7 mouse cellular contexts compared by ENCODE assay signal in genomic region chr6:47672741-47673140, GRCm38 (mm10).
DNase-seq lines count a peak whose midpoint lies in the region; ATAC-seq and TF ChIP-seq lines count a peak whose summit lies in the region.
"Not testable (repeated sequence)": the region's sequence is repeated elsewhere in the genome, so short reads cannot be mapped to it uniquely, and the experiment has no call there.

No protein-coding gene starts in this region.

- H3K4me1 ChIP-seq in cerebellum, adult 2 months (ENCODE audit: control insufficient read depth, insufficient read depth, low read length); forebrain, postnatal 0 days (ENCODE audit: insufficient read depth); limb, embryonic 14.5 days (ENCODE audit: control insufficient read depth, insufficient read depth, low read length); midbrain, embryonic 16.5 days (ENCODE audit: control insufficient read depth, insufficient read depth, low read length); stomach, embryonic 14.5 days (ENCODE audit: control insufficient read depth, insufficient read depth, low read length): not testable (repeated sequence)

- not testable (repeated sequence) for H3K36me3 ChIP-seq in forebrain, postnatal 0 days (ENCODE audit: insufficient read depth); limb, embryonic 14.5 days (ENCODE audit: control insufficient read depth, insufficient read depth, low read length); midbrain, embryonic 16.5 days (ENCODE audit: control insufficient read depth, insufficient read depth, low read length); stomach, embryonic 14.5 days (ENCODE audit: control insufficient read depth, insufficient read depth, low read length)

- not testable (repeated sequence) for TF ChIP-seq POLR2A in cerebellum, adult 2 months (IDR thresholded peaks at IDR 0.05; ENCODE audit: borderline replicate concordance, insufficient read depth, low read length); limb, embryonic 14.5 days (IDR thresholded peaks at IDR 0.05; ENCODE audit: borderline replicate concordance, extremely low read depth, insufficient read depth, insufficient read length)

- peak; percentile 74 to 75 for DNase-seq in cerebellum, adult 2 months
- not testable (repeated sequence) for DNase-seq in forebrain, postnatal 0 days; limb, embryonic 14.5 days (ENCODE audit: low spot score)
- DNase-seq in heart, postnatal 36 days, result peak; percentile 40 to 45
- peak; percentile 14 for DNase-seq in kidney, postnatal 14 days

- WGBS in cerebellum, adult 2 months, result 0% methylated on average over 9 of the region's 33 CpGs
- 7% methylated on average over 7 of the region's 33 CpGs for WGBS in forebrain, postnatal 0 days
- 0% methylated on average over 3 of the region's 33 CpGs for WGBS in limb, embryonic 14.5 days
- 8% methylated on average over 7 of the region's 33 CpGs for WGBS in midbrain, embryonic 16.5 days
- 6% methylated on average over 8 of the region's 33 CpGs for WGBS in stomach, embryonic 14.5 days

- peak overlapping the region; percentile 36 for H3K4me2 ChIP-seq in forebrain, postnatal 0 days (ENCODE audit: low read depth)
- H3K4me2 ChIP-seq in limb, embryonic 14.5 days (replicated peaks; ENCODE audit: low read depth, low read length, severe bottlenecking), result peak overlapping the region; percentile 36
- peak overlapping the region; percentile 39; the same call in 1 of the 2 replicates for H3K4me2 ChIP-seq in midbrain, embryonic 16.5 days (ENCODE audit: low read length)
- not testable (repeated sequence) for H3K4me2 ChIP-seq in stomach, embryonic 14.5 days (replicated peaks; ENCODE audit: low read depth, low read length)

- intact Hi-C loops in heart, postnatal 36 days (cut with DNase I), result not testable (repeated sequence)

- not testable (repeated sequence) for H3K9ac ChIP-seq in forebrain, postnatal 0 days; limb, embryonic 14.5 days (ENCODE audit: low read depth, low read length, severe bottlenecking); midbrain, embryonic 16.5 days (ENCODE audit: low read depth, low read length); stomach, embryonic 14.5 days (replicated peaks; ENCODE audit: low read depth, low read length)

- not testable (repeated sequence) for TF ChIP-seq CTCF in cerebellum, adult 2 months (IDR thresholded peaks at IDR 0.05; ENCODE audit: borderline replicate concordance, insufficient read depth, low read depth, low read length); forebrain, postnatal 0 days (IDR thresholded peaks at IDR 0.05; ENCODE audit: low read depth)

- not testable (repeated sequence) for H3K9me3 ChIP-seq in forebrain, postnatal 0 days (ENCODE audit: low read length); limb, embryonic 14.5 days (ENCODE audit: control insufficient read depth, low read length); midbrain, embryonic 16.5 days (replicated peaks; ENCODE audit: control insufficient read depth, low read length, poor library complexity, severe bottlenecking); stomach, embryonic 14.5 days (ENCODE audit: control insufficient read depth, low read depth, low read length)

- not testable (repeated sequence) for H3K27me3 ChIP-seq in cerebellum, adult 2 months (ENCODE audit: control insufficient read depth, insufficient read depth, low read length); forebrain, postnatal 0 days (ENCODE audit: insufficient read depth, low read length); limb, embryonic 14.5 days (ENCODE audit: control insufficient read depth, insufficient read depth, low read length); midbrain, embryonic 16.5 days (ENCODE audit: control insufficient read depth, insufficient read depth, low read depth, low read length); stomach, embryonic 14.5 days (ENCODE audit: control insufficient read depth, insufficient read depth, low read length)

- not testable (repeated sequence) for H3K4me3 ChIP-seq in cerebellum, adult 2 months (replicated peaks; ENCODE audit: insufficient read depth, low read depth, low read length)
- peak overlapping the region; percentile 25; the same call in 1 of the 2 replicates for H3K4me3 ChIP-seq in forebrain, postnatal 0 days (ENCODE audit: low read depth, low read length)
- H3K4me3 ChIP-seq in limb, embryonic 14.5 days (replicated peaks; ENCODE audit: low read length), result peak overlapping the region; percentile 27
- peak overlapping the region; percentile 35 for H3K4me3 ChIP-seq in midbrain, embryonic 16.5 days (ENCODE audit: low read depth, low read length)
- 0 out of 2 replicates have a peak overlapping the region, but pooled peaks have one; percentile 8 for H3K4me3 ChIP-seq in stomach, embryonic 14.5 days (ENCODE audit: low read depth, low read length)

- H3K27ac ChIP-seq in cerebellum, adult 2 months (ENCODE audit: insufficient read depth, low read length); forebrain, postnatal 0 days (ENCODE audit: low read depth, low read length); limb, embryonic 14.5 days (replicated peaks; ENCODE audit: low read depth, low read length); midbrain, embryonic 16.5 days (ENCODE audit: low read length); stomach, embryonic 14.5 days (ENCODE audit: low read length): not testable (repeated sequence)

- ATAC-seq in forebrain, postnatal 0 days; limb, embryonic 14.5 days (ENCODE audit: low FRiP score, low read depth); midbrain, embryonic 16.5 days; stomach, embryonic 14.5 days (ENCODE audit: insufficient number of reproducible peaks, insufficient read depth, low FRiP score, low read depth): not testable (repeated sequence)
